Mouse (Mus musculus) kidney, postnatal 0 days (tissue): Measurements from ENCODE around the gene Ccdc162. TPM values are rescaled to one million over a fixed set of nuclear protein-coding genes. Genes with fewer than 3 reads are reported as not detected.
A peak's percentile ranks its signal among the peaks of the same experiment; 100 is the strongest.
"Not testable (repeated sequence)": the region's sequence is repeated elsewhere in the genome, so short reads cannot be mapped to it uniquely, and the experiment has no call there.

Experiments used
- ATAC-seq: fragments of 200-750 bp; cut with Nextera tagmentation; replicated peaks from 2 replicates; pipeline ENCODE4 v1.8.0; 2017; ENCODE audit warnings: low read depth, moderate number of reproducible peaks, moderate TSS enrichment, moderate library complexity; ENCODE audit not compliant: low FRiP score
- DNase-seq: peaks from one replicate; pipeline ENCODE4 v3.0.0-alpha.2; 2016; ENCODE audit warnings: low spot score
- H3K27ac ChIP-seq: fragments of 300-500 bp; sonication (generic); 2 replicates; pipeline ENCODE4 v1.5.1; 2014; ENCODE audit warnings: mild to moderate bottlenecking
- H3K27me3 ChIP-seq: fragments of 300-500 bp; sonication (generic); 2 replicates; pipeline ENCODE4 v1.6.1; 2014; ENCODE audit warnings: low read length, mixed read lengths; ENCODE audit not compliant: insufficient read depth
- H3K36me3 ChIP-seq: fragments of 300-500 bp; sonication (generic); 2 replicates; pipeline ENCODE4 v1.6.1; 2014; ENCODE audit warnings: low read length, mixed read lengths; ENCODE audit not compliant: insufficient read depth
- H3K4me1 ChIP-seq: fragments of 300-500 bp; sonication (generic); replicated peaks from 2 replicates; pipeline ENCODE4 v1.6.1; 2014; ENCODE audit warnings: antibody characterized with exemption, low read length, mixed read lengths; ENCODE audit not compliant: insufficient read depth
- H3K4me2 ChIP-seq: fragments of 300-500 bp; sonication (generic); 2 replicates; pipeline ENCODE4 v1.6.1; 2014; ENCODE audit warnings: mild to moderate bottlenecking, low read length, moderate library complexity, mixed read lengths
- H3K4me3 ChIP-seq: fragments of 300-500 bp; sonication (generic); replicated peaks from 2 replicates; pipeline ENCODE4 v1.5.1; 2014; ENCODE audit warnings: low read depth, low read length
- H3K9ac ChIP-seq: fragments of 300-500 bp; sonication (generic); 2 replicates; pipeline ENCODE4 v1.6.1; 2014; ENCODE audit warnings: low read depth, low read length
- H3K9me3 ChIP-seq: fragments of 300-500 bp; sonication (generic); replicated peaks from 2 replicates; pipeline ENCODE4 v1.6.1; 2016; ENCODE audit warnings: low read length, inconsistent platforms, mixed read lengths
- CTCF ChIP-seq: IDR thresholded peaks from 2 replicates; pipeline ENCODE4 v1.5.1; 2016; ENCODE audit warnings: antibody characterized with exemption, low read depth, mild to moderate bottlenecking, moderate library complexity
- WGBS: fragments of 180-500 bp; shearing (Covaris S2); extraction: QIAGEN DNeasy Blood & Tissue Kit; methylation state at CpG from one replicate; pipeline ENCODE4 v1.1.7; 2014; 5-methylcytosine and 5-hydroxymethylcytosine counted together
- polyA plus RNA-seq: library from polyadenylated mRNA; unstranded; fragments of >200 nt; fragmentation: Nextera tagmentation; extraction: Ambion mirVana; gene quantifications from 2 replicates; pipeline ENCODE4 v1.2.1, GENCODE M21; 2015

The Ccdc162 gene
- polyA plus RNA-seq, 1 experiment from 2014 or later: 1.0 TPM

GRCm38 (mm10) chr10:41509160-41509559, 207.3 kb downstream of the Ccdc162 start:
- no peaks in the 10 kb centered on the region for H3K4me1 ChIP-seq
- H3K27me3 ChIP-seq: no peaks in the 10 kb centered on the region
- no peak overlapping the region for H3K4me3 ChIP-seq
- no peaks in the 10 kb centered on the region for H3K36me3 ChIP-seq
- H3K9me3 ChIP-seq: no peaks in the 10 kb centered on the region
- H3K4me2 ChIP-seq: no peak overlapping the region
- ATAC-seq (no peak), DNase-seq (peak; percentile 50)
- no peak overlapping the region for H3K27ac ChIP-seq
- peak; percentile 68 for TF ChIP-seq CTCF
- 41% methylated on average over 2 of the region's 2 CpGs for WGBS
- H3K9ac ChIP-seq: no peak overlapping the region

DNA sequence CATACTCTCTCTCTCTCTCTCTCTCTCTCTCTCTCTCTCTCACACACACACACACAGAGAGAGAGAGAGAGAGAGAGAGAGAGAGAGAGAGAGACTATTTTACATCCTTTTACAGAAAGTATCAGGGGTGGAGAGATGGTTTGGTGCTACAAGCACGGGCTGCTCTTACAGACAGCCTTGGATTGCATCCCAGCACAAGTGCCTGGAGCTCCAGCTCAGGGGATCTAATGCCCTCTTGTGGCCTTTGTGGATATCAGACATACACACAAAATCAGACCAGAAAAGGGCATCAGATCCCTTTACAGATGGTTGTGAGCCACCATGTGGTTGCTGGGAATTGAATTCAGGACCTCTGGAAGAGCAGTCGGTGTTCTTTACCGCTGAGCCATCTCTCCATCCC, 211.0 kb downstream of the Ccdc162 start:
- H3K27ac ChIP-seq, H3K4me2 ChIP-seq, H3K4me3 ChIP-seq, H3K36me3 ChIP-seq, H3K9me3 ChIP-seq, H3K4me1 ChIP-seq, H3K9ac ChIP-seq, ATAC-seq, H3K27me3 ChIP-seq: not testable (repeated sequence)
- 2% methylated on average over 3 of the region's 3 CpGs for WGBS
- peak; percentile 92 for TF ChIP-seq CTCF
- peak; percentile 91 for DNase-seq

DNA sequence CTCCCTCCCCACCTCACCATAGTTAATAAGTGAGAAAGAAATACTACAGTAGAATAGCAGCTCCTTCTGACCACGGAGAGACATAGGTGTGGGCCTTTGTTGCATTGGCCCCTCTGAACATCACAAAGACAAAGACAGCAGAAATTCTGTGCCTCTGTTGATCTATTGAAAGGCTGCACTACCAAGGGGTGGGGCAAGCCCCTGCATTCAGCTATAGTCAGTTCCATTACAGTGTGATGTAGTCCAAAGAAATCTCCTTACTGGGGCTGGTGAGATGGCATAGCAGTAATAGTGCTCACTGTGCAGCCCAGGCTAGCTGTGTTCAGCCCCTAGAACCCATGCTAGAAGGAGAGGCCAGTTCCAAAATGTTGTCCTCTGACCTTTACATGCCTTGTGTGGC, 211.4 kb downstream of the Ccdc162 start:
- Histone ChIP-seq H3K27ac (no peak overlapping the region), H3K4me1 (no peaks in the 10 kb centered on the region), H3K4me2 (no peak overlapping the region), H3K9me3 (no peaks in the 10 kb centered on the region), H3K4me3 (no peak overlapping the region), H3K36me3 (no peaks in the 10 kb centered on the region), H3K9ac (no peak overlapping the region), H3K27me3 (no peaks in the 10 kb centered on the region)
- no peak for TF ChIP-seq CTCF
- ATAC-seq (no peak), DNase-seq (no peak)
- 91% methylated on average over 1 of the region's 1 CpGs for WGBS

- 54% methylated on average over 4 of the region's 4 CpGs for WGBS
Observed at GRCm38 (mm10) chr10:41500941-41501340, 215.5 kb downstream of the Ccdc162 start.

DNA sequence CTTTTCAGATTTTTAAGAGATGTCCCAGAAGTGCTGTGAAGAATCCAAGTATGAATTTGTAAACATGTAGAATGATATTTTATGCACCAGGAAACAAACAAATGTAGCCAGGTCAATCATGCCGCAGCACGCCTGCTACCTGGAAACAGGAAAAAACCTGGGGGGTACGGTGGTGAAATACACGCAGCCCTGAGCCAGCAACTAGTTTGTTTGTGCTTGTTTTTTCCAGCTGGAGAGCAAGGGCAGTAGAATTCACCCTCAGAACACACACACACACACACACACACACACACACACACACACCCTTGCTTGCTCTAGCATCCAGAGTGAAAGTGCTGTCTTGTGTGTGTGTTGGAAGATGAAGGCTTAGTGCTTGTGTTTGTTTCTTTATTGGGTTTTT, 225.3 kb downstream of the Ccdc162 start:
- Histone ChIP-seq H3K9me3 (no peaks in the 10 kb centered on the region), H3K4me3 (peak overlapping the region; percentile 62; the same call in 1 of the 2 replicates), H3K4me1 (peaks cover 13% of the 10 kb centered on the region), H3K4me2 (peak overlapping the region; percentile 98; the same call in 1 of the 2 replicates), H3K36me3 (peaks cover 11% of the 10 kb centered on the region), H3K27ac (no peak overlapping the region), H3K27me3 (no peaks in the 10 kb centered on the region), H3K9ac (no peak overlapping the region)
- TF ChIP-seq CTCF: no peak
- WGBS: 27% methylated on average over 4 of the region's 4 CpGs
- DNase-seq (no peak), ATAC-seq (no peak)

More at GRCm38 (mm10) chr10:41500941-41501340, 215.5 kb downstream of the Ccdc162 start:
- H3K4me2 ChIP-seq: no peak overlapping the region
- H3K36me3 ChIP-seq: no peaks in the 10 kb centered on the region
- no peak overlapping the region for H3K4me3 ChIP-seq
- no peak for ATAC-seq
- H3K9me3 ChIP-seq: no peaks in the 10 kb centered on the region
- no peak overlapping the region for H3K9ac ChIP-seq
- peak; percentile 25 for DNase-seq
- no peak for TF ChIP-seq CTCF
- H3K27ac ChIP-seq: no peak overlapping the region
- H3K27me3 ChIP-seq: no peaks in the 10 kb centered on the region
- no peaks in the 10 kb centered on the region for H3K4me1 ChIP-seq

DNA sequence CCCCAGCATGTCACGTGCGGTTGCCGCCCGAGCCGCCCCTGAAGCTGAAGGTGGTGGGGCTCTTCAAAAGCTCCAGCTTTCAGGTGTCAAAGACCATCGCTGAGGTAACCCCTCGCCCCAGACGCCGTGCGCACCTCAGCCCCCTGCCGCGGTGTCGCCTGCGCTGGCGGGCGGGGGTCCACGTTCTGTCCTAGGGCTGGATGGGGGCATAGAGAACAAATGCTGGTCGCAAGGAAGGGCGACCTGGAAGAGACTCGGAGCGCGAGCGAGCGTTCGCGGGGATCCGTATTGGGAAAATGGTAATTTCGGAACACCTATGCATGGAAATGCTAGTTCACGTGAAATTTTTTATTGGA, 225.9 kb downstream of the Ccdc162 start:
- DNase-seq: no peak
- peak overlapping the region; percentile 62 for H3K4me3 ChIP-seq
- ATAC-seq: no peak
- no peaks in the 10 kb centered on the region for H3K27me3 ChIP-seq
- peak overlapping the region; percentile 84; the same call in 1 of the 2 replicates for H3K27ac ChIP-seq
- under 1% methylated on average over 29 of the region's 29 CpGs for WGBS
- TF ChIP-seq CTCF: no peak; the same call in 1 of the 2 replicates
- peaks cover 15% of the 10 kb centered on the region for H3K36me3 ChIP-seq
- no peaks in the 10 kb centered on the region for H3K9me3 ChIP-seq
- H3K4me2 ChIP-seq: peak overlapping the region; percentile 98
- H3K4me1 ChIP-seq: peaks cover 13% of the 10 kb centered on the region
- H3K9ac ChIP-seq: peak overlapping the region; percentile 69
